Mouse (Mus musculus) embryo, embryonic 9.5 days (tissue): ENCODE data around the gene Bace1.
A peak's percentile ranks its signal among the peaks of the same experiment; 100 is the strongest.

Source experiments
- DNase-seq: peaks from one replicate; pipeline ENCODE4 v3.0.0-alpha.2; 2017; ENCODE audit errors: extremely low spot score

The Bace1 gene

DNA sequence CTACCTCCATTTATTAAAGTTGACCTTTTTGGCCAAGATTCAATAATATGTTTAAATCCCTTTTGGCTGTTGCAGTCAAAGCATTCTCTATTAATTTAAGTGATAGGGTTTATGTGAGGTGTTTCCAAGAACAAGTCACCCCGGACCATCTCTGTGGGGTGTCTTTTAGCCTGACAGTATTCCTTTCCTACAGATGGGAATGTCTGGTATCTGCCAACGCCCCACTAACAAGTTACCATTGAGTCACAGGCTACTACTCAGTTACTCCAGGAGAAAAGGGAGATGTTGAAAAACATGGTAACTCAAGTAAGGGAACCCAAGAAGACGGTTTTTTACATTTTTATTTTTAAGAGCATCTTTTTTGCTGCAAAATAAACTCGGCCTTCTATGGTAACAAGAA is 66.8 kb downstream of the Bace1 start:
- DNase-seq = no peak

DNA sequence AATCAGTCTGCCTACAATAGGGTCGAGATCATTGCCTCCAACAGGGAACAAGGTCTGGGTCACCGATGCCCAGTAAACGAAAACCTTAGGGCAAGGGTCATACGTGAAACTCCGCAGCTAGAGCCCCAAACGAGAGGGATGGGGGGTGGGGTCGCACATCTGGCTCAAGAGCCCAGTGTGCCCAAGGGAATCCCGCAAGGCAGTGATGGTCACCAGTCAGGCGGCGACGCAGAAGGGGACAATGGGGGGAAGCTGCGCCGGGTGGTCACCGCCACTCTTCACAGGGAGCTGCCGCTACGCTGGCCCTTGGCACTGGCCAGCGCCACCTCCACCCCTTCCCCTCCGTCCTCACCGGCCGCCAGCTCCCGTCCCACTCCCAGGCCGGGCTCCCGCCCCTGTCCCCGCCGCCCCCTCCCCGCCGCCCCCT is 67.4 kb downstream of the Bace1 start:
- no peak for DNase-seq

- DNase-seq = peak; percentile 89
These were observed 68.1 kb downstream of the Bace1 start, which contains the start of the genes Pcsk7 and Rnf214 for GRCm38 (mm10) chr9:45906355-45907077. Gene Pcsk7 (plus strand): TSS chr9:45906497. Gene Rnf214 (minus strand): TSS chr9:45906911.

- DNase-seq = no peak
These were observed 68.7 kb downstream of the Bace1 start for GRCm38 (mm10) chr9:45907078-45907428.

DNA sequence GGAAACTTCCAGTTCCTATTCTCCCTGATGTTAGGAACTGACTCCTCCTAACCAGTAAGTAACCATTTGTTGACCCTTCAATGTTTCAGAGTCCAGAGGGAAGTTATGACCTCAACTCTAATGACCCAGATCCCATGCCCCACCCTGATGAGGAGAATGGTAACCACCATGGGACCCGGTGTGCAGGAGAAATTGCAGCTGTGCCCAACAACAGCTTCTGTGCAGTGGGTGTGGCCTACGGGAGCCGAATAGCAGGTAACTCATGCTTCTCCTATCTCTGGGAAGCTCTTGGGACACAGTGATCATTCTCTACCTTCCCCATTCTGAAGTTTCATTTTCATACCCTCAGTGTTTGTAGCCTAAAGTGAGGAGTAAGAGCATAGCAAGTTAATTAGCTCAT is 72.6 kb downstream of the Bace1 start:
- no peak for DNase-seq

DNA sequence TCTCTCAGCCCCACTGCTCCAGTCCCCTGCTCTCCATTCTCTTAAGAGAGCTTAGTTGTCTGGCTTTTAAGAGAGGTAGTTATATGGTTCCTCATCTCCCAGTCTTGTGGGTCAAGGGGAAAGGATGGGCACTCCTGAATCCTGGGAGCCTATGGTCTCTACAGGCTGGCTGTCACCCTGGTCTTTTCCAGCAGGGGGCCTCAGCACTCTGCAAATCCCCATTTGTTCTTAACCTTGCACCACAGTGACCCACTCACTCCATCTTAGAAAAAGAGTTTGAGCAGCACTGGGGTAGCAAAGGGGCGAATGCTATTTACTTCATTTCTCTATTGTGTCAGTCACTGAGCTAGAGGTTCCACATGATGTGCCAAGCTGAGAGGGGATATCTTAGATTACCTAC is 73.3 kb downstream of the Bace1 start:
- DNase-seq = peak; percentile 32
